Mouse (Mus musculus) heart, embryonic 16.5 days (tissue): ENCODE measurements around the gene Fdx1. TPM values are rescaled to one million over a fixed set of nuclear protein-coding genes. Genes with fewer than 3 reads are reported as not detected.
A peak's percentile ranks its signal among the peaks of the same experiment; 100 is the strongest.

Experiments used
- ATAC-seq: fragments of 200-750 bp; cut with Nextera tagmentation; replicated peaks from 2 replicates; pipeline ENCODE4 v1.8.0; 2017; ENCODE audit warnings: moderate number of reproducible peaks; ENCODE audit not compliant: insufficient read depth, low FRiP score; ENCODE audit errors: extremely low read depth
- H3K27ac ChIP-seq: fragments of 300-500 bp; sonication (generic); 2 replicates; pipeline ENCODE4 v1.5.1; 2014; ENCODE audit warnings: mild to moderate bottlenecking, low read length, control low read depth, moderate library complexity
- H3K27me3 ChIP-seq: fragments of 300-500 bp; sonication (generic); 2 replicates; pipeline ENCODE4 v1.6.1; 2014; ENCODE audit warnings: low read length, mixed read lengths; ENCODE audit not compliant: control insufficient read depth, insufficient read depth
- H3K36me3 ChIP-seq: fragments of 300-500 bp; sonication (generic); 2 replicates; pipeline ENCODE4 v1.6.1; 2014; ENCODE audit not compliant: control insufficient read depth, insufficient read depth
- H3K4me1 ChIP-seq: fragments of 300-500 bp; sonication (generic); 2 replicates; pipeline ENCODE4 v1.6.1; 2014; ENCODE audit warnings: low read length, mixed read lengths; ENCODE audit not compliant: control insufficient read depth, insufficient read depth
- H3K4me2 ChIP-seq: fragments of 300-500 bp; sonication (generic); 2 replicates; pipeline ENCODE4 v1.6.1; 2014; ENCODE audit warnings: low read depth, mild to moderate bottlenecking, control low read depth, low read length
- H3K4me3 ChIP-seq: fragments of 300-500 bp; sonication (generic); 2 replicates; pipeline ENCODE4 v1.5.1; 2014; ENCODE audit warnings: mild to moderate bottlenecking, control low read depth, low read length
- H3K9ac ChIP-seq: fragments of 300-500 bp; sonication (generic); 2 replicates; pipeline ENCODE4 v1.6.1; 2014; ENCODE audit warnings: low read length, control low read depth
- H3K9me3 ChIP-seq: fragments of 300-500 bp; sonication (generic); replicated peaks from 2 replicates; pipeline ENCODE4 v1.6.1; 2016; ENCODE audit warnings: low read length; ENCODE audit not compliant: control insufficient read depth
- WGBS: fragments of 180-500 bp; shearing (Covaris S2); extraction: QIAGEN DNeasy Blood & Tissue Kit; methylation state at CpG from one replicate; pipeline ENCODE4 v1.1.7; 2014; 5-methylcytosine and 5-hydroxymethylcytosine counted together
- polyA plus RNA-seq: library from polyadenylated mRNA; unstranded; fragments of >200 nt; fragmentation: Nextera tagmentation; extraction: Ambion mirVana; gene quantifications from 2 replicates; pipeline ENCODE4 v1.2.1, GENCODE M21; 2015

Fdx1 gene
- 86.8 and 111 TPM in 2 replicates for polyA plus RNA-seq

- peak; percentile 95 for ATAC-seq
- WGBS, result under 1% methylated on average over 81 of the region's 81 CpGs
- Histone ChIP-seq H3K9ac (peak within 1 kb of the TSS; percentile 82), H3K9me3 (peaks cover 3% of the 10 kb centered on the region; the same call in 1 of the 2 replicates), H3K4me3 (peak within 1 kb of the TSS; percentile 65), H3K27ac (peak within 1 kb of the TSS; percentile 86), H3K4me1 (peaks cover 15% of the 10 kb centered on the region), H3K27me3 (no peaks in the 10 kb centered on the region), H3K36me3 (no peaks in the 10 kb centered on the region), H3K4me2 (peak within 1 kb of the TSS; percentile 65)
Measured at GRCm38 (mm10) chr9:51962975-51963701, at the start of gene Fdx1. Gene Fdx1, minus strand, starts transcription at chr9:51963556.

DNA sequence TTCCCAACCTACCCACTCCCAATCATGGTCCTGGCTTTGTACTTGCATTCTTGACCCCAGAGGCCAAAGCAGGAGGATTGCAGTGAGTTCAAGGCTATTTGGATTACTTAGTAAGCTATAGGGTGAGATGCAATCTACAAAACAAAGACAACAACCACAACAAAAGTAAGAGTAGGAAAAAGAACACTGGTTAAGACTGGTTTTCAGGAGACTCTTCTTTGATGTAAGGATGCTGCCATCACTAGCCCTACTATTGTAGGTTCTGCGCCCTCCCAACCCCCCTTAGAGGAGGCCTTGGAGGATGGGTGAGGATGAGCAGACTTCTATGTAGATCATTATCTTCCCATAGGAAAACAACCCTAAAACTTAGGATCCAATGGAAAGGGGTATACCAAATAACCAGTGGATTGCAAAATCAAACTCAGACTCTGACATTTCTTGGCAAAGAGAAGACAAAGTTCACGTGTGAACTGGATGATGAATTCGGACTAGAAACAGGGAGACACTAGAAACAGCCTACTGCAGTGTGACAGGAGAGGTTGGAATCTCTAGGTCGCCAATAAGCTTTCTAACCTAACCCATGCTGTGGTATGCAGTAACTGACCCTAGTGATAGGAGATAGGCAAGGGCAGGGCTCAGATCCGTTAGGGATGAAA lies 49.6 kb upstream of the Fdx1 start:
- Histone ChIP-seq H3K27ac (no peak overlapping the region), H3K4me1 (no peaks in the 10 kb centered on the region), H3K4me2 (no peak overlapping the region), H3K27me3 (no peaks in the 10 kb centered on the region), H3K36me3 (no peaks in the 10 kb centered on the region), H3K9me3 (no peaks in the 10 kb centered on the region), H3K4me3 (no peak overlapping the region), H3K9ac (no peak overlapping the region)
- ATAC-seq, result no peak
- 70% methylated on average over 5 of the region's 5 CpGs for WGBS

DNA sequence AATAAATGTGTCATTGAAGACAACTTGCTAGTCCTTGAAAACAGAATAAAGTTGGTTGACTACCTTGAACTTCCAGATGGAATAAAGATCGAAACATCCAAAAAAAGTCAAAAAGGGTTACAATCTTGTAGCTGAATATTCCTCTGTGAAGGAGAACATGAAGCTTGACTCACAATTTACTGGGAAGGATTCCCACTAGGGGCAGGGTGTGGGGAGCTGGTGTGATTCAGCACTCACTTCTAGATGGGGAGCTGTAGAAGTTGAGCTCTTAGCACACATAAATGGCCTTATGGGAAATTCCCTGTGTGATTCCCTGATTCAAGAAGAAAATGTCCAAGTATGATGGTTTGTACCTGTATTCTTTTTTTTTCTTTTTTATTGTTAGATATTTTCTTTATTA lies 49.0 kb upstream of the Fdx1 start:
- WGBS, result 94% methylated on average over 1 of the region's 1 CpGs

GRCm38 (mm10) chr9:52008511-52008910 lies 45.2 kb upstream of the Fdx1 start:
- 83% methylated on average over 1 of the region's 1 CpGs for WGBS
- Histone ChIP-seq H3K27ac (no peak overlapping the region), H3K9ac (no peak overlapping the region)

More for the DNA sequence above, 49.0 kb upstream of the Fdx1 start:
- Histone ChIP-seq H3K4me3 (no peak overlapping the region), H3K27me3 (no peaks in the 10 kb centered on the region), H3K4me2 (no peak overlapping the region), H3K4me1 (no peaks in the 10 kb centered on the region), H3K9ac (no peak overlapping the region), H3K36me3 (no peaks in the 10 kb centered on the region), H3K9me3 (no peaks in the 10 kb centered on the region), H3K27ac (no peak overlapping the region)
- no peak for ATAC-seq

DNA sequence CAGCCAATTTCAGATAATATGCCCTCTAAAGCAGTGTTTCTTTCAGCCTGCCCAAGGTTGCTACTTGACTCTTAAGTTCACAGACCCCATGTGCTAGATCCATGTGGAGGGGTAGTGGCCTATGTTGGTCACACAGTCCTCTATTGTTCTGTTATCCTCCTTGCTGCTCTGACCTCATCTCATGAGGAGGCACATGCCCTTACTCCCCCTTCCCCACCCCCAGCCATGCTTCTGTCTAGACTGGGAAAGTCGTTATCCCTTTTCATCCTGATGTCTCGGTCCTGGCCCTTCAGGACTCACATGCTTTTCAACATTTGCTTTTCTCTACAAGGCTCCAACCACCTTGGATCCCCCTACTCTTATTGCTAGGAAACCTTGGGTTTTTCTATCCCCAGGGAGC lies 44.0 kb upstream of the Fdx1 start:
- 36% methylated on average over 2 of the region's 2 CpGs for WGBS
- Histone ChIP-seq H3K36me3 (no peaks in the 10 kb centered on the region), H3K27me3 (no peaks in the 10 kb centered on the region), H3K4me2 (no peak overlapping the region), H3K4me3 (no peak overlapping the region), H3K27ac (no peak overlapping the region), H3K9ac (no peak overlapping the region), H3K9me3 (no peaks in the 10 kb centered on the region), H3K4me1 (no peaks in the 10 kb centered on the region)
- no peak for ATAC-seq

More at GRCm38 (mm10) chr9:52008511-52008910, 45.2 kb upstream of the Fdx1 start:
- Histone ChIP-seq H3K4me3 (no peak overlapping the region), H3K36me3 (no peaks in the 10 kb centered on the region), H3K9me3 (no peaks in the 10 kb centered on the region), H3K27me3 (no peaks in the 10 kb centered on the region), H3K4me1 (no peaks in the 10 kb centered on the region), H3K4me2 (no peak overlapping the region)
- no peak for ATAC-seq

DNA sequence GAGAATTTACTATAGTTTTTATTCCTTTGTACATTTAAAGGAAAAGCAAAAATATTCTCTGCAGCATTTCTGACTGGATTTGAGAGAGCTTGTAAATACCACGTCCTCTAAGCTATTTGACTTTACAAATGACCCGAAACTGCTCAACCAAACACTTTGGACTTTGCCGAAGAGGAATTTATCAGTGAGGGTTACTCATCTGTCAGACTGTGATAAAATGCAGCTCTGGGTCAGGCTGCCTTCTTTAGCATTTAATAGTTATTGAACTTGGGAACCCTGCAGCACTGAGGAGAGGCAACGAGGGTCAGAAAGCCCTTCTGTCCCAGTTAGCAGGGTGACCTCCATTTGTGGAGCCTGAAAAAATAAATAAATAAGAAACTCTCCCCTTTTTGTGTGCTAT lies 40.1 kb upstream of the Fdx1 start:
- H3K36me3 ChIP-seq, result no peaks in the 10 kb centered on the region
- H3K9me3 ChIP-seq, result no peaks in the 10 kb centered on the region
- no peak overlapping the region for H3K27ac ChIP-seq
- no peaks in the 10 kb centered on the region for H3K4me1 ChIP-seq
- no peak overlapping the region for H3K4me3 ChIP-seq
- no peaks in the 10 kb centered on the region for H3K27me3 ChIP-seq
- no peak for ATAC-seq
- no peak overlapping the region for H3K4me2 ChIP-seq
- WGBS, result 31% methylated on average over 4 of the region's 4 CpGs
- H3K9ac ChIP-seq, result no peak overlapping the region

GRCm38 (mm10) chr9:51995331-51996099 lies 32.2 kb upstream of the Fdx1 start:
- H3K36me3 ChIP-seq, result no peaks in the 10 kb centered on the region
- H3K27me3 ChIP-seq, result no peaks in the 10 kb centered on the region
- ATAC-seq, result 0 out of 2 replicates have a peak, but pooled peaks have one; percentile 6
- peaks cover 11% of the 10 kb centered on the region for H3K9me3 ChIP-seq
- H3K4me1 ChIP-seq, result 0 out of 2 replicates have a peak, but pooled peaks cover 3% of the 10 kb centered on the region
- H3K4me3 ChIP-seq, result no peak overlapping the region
- no peak overlapping the region for H3K9ac ChIP-seq
- H3K27ac ChIP-seq, result no peak overlapping the region
- WGBS, result 57% methylated on average over 5 of the region's 5 CpGs
- no peak overlapping the region for H3K4me2 ChIP-seq

DNA sequence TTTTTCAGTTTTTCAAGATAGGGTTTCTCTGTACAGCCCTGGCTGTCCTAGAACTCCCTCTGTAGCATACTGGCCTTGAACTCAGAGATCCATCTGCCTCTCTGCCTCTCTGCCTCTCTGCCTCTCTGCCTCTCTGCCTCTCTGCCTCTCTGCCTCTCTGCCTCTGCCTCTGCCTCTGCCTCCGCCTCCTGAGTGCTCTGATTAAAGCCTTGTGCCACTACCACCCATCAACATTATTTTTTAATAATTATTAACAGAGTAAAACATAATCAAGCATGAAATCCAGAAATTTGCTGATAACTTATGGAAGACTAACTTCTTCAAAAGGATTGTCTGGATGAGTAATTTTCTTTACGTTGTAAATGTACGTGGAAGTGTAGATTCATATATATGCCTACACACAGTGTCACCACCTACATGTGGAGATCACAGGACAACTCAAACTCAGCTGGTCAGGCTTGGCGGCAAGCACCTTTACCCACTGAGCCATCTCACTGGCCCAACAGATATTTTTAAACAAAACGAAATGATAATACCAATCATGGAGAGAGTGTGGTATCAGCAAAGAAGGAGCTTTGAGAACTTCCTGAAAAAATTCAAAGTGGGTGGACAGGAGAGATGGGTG lies 31.4 kb upstream of the Fdx1 start:
- Histone ChIP-seq H3K27ac (no peak overlapping the region), H3K4me2 (no peak overlapping the region), H3K4me3 (no peak overlapping the region), H3K9ac (no peak overlapping the region), H3K4me1 (0 out of 2 replicates have a peak, but pooled peaks cover 3% of the 10 kb centered on the region), H3K27me3 (no peaks in the 10 kb centered on the region), H3K9me3 (peaks cover 11% of the 10 kb centered on the region), H3K36me3 (no peaks in the 10 kb centered on the region)
- 60% methylated on average over 5 of the region's 5 CpGs for WGBS
- ATAC-seq, result no peak
